Mouse (Mus musculus) ovary, postnatal 10 days (tissue): ENCODE measurements around the gene Asxl2.

Experiments
- DNase-seq: peaks from one replicate; pipeline ENCODE4 v3.0.0; 2022; ENCODE audit warnings: low spot score

Asxl2 gene

DNA sequence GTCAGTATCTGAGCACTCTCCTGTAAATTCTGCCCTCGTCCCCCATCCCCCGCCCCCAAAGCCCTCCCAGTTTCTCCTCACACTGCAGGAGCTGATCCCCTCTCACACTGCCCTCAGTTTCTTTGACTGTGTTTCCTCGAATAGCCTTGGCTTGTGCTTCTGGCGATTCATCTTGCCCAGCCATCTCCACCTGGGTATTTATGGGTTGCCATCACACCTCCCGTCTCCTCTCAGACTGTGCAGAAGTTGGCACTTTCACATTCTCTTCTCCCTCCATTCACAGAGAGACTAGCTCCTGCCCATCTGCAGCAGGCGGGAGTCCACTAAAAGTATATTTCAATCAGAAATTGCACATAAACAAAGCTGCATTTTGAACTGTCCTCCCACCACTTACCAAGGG, 120.1 kb downstream of the Asxl2 start:
- no peak for DNase-seq

DNA sequence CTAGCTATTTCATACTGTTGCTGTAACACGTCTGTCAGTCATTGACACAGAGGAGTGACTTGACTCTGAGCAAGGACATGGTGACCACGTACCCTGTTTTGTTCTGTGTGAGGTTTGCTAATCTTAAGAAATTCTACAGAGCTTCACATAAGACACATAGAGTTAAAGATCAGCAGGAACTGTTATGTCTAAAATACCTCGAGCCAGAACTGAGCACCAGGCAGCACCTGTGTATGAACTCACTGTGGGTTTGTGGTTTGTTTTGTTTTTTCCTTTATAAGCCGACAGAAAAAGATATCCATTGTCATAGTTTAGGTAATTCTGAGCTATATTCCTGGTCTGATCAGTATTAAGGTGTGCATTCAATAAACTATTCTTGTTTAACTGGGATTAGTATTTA, 120.8 kb downstream of the Asxl2 start:
- DNase-seq: no peak

DNA sequence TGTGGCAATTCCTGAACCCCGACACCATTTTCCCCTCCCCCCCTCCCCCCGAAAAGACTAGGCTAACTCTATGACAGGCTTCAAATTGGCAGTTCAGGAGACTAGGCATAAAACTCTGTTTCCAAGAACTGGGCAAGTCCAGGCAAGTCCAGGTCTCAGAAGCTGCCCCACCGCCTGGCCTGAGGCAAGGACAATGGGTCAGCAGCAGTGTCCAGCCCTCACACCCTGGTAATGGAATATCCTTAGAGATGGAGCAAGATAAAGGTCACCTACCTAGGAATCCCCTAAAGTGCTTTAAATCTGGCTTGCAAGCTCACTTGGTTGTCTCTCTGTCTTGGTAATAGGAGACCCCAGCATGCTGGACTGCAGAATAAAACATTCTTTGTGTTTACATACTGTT, 121.3 kb downstream of the Asxl2 start:
- no peak for DNase-seq

DNA sequence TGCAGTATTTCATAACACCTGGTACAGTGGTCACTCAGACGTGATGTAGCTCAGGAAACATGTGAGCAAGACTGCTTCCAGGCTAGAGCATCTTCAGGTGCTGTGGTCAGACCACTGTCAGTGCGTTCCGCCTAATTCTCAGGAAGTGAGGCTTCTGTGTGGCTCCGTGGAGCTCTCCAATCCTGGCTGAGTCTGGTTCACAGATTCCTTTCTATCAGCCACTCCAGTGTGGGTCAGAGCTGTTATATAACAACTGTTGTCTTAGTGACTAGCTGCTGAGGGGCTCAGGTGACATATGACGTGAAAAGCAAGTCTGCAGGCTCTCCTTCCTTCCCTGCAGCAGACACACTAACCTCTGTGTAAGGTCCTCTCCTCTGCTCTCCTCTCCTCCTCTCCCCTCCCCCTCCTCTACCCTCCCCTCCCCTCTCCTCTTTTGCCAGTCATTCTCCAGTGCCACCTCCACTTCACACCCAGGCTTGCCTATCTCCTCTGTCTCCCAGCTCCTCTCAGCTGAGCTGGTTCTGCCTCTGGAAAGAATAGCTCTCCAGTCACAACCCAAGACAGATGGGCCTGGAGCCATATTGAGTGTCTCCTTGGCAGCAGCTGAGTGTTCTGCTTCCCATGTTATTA, 122.0 kb downstream of the Asxl2 start:
- no peak for DNase-seq

DNA sequence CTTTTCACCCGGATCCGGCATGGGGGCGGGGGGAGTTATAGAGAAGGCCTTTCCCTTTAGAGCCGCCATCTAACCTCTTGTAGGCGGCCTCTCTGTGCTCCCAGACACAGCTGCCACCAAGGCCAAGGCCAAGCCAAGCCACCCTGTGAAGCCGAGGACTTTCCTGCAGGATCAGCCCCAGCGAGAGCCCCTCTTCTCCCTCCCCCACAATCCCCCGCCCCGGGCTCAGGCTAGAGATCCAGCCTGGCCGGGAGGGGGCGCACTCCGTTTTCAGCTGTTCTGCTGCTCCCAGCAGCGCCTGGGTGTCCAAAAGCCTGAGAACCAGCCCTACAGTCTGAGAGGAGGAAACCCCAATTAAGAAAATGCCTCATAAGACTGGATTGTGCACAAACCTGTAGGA, 123.6 kb downstream of the Asxl2 start:
- DNase-seq: no peak
